Mouse (Mus musculus): Measurements from ENCODE around the gene Gm5142. TPM values are rescaled to one million over a fixed set of nuclear protein-coding genes. Genes with fewer than 3 reads are reported as not detected.

Gm5142 gene
- not detected in 2 replicates for polyA plus RNA-seq (2016; fragmentation: Nextera tagmentation; extraction: Ambion mirVana)

- Histone ChIP-seq H3K4me3 (replicated peaks) (no peak within 1 kb of the TSS), H3K27me3 (no peaks in the 10 kb centered on the region), H3K9me3 (no peaks in the 10 kb centered on the region), H3K4me2 (no peak within 1 kb of the TSS), H3K36me3 (no peaks in the 10 kb centered on the region), H3K27ac (no peak within 1 kb of the TSS), H3K9ac (replicated peaks) (no peak within 1 kb of the TSS), H3K4me1 (replicated peaks) (no peaks in the 10 kb centered on the region)
- ATAC-seq (ENCODE audit: insufficient number of reproducible peaks, insufficient read depth, low FRiP score, low TSS enrichment, low read depth), result no peak
- 94% methylated on average over 3 of the region's 3 CpGs for WGBS
These were observed at the start of gene Gm5142 for GRCm38 (mm10) chr14:59178649-59179048. Gene Gm5142 (minus strand): TSS chr14:59178749.

- Histone ChIP-seq H3K9ac (replicated peaks) (no peak overlapping the region), H3K4me1 (replicated peaks) (no peaks in the 10 kb centered on the region), H3K4me2 (no peak overlapping the region), H3K36me3 (peaks cover 96% of the 10 kb centered on the region), H3K27me3 (no peaks in the 10 kb centered on the region), H3K9me3 (no peaks in the 10 kb centered on the region), H3K27ac (no peak overlapping the region), H3K4me3 (replicated peaks) (no peak overlapping the region)
- 97% methylated on average over 11 of the region's 11 CpGs for WGBS
- no peak for ATAC-seq (ENCODE audit: insufficient number of reproducible peaks, insufficient read depth, low FRiP score, low TSS enrichment, low read depth)
These were observed 47.7 kb upstream of the Gm5142 start for GRCm38 (mm10) chr14:59226240-59226639.

DNA sequence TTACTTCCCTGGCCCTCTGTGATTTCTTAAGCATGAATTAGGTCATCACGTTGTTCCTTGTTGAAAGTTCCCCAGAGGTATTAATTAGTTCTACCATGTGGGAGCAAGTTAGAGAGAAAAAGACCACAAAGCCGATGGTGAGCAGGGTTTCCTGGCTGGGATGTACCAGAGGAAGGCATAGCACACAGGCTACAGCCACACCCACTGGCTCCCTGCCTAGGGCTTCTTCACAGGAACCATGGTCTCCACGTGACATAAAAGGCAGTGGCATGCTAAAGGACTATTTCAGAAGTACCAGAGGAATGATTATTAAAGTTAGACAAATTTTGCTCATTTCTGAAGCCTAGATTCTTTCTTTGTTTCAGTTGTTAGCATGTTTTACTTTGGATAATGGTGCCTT lies 40.7 kb upstream of the Gm5142 start:
- H3K27me3 ChIP-seq, result no peaks in the 10 kb centered on the region
- peaks cover 91% of the 10 kb centered on the region for H3K36me3 ChIP-seq
- no peak overlapping the region for H3K9ac ChIP-seq (replicated peaks)
- ATAC-seq (ENCODE audit: insufficient number of reproducible peaks, insufficient read depth, low FRiP score, low TSS enrichment, low read depth), result no peak
- H3K4me3 ChIP-seq (replicated peaks), result no peak overlapping the region
- H3K4me2 ChIP-seq, result no peak overlapping the region
- H3K27ac ChIP-seq, result no peak overlapping the region
- WGBS, result 81% methylated on average over 3 of the region's 3 CpGs
- no peaks in the 10 kb centered on the region for H3K9me3 ChIP-seq
- no peaks in the 10 kb centered on the region for H3K4me1 ChIP-seq (replicated peaks)

- H3K27ac ChIP-seq, result no peak overlapping the region
- H3K36me3 ChIP-seq, result peaks cover 49% of the 10 kb centered on the region
- H3K4me1 ChIP-seq (replicated peaks), result peaks cover 31% of the 10 kb centered on the region
- no peak overlapping the region for H3K4me3 ChIP-seq (replicated peaks)
- WGBS, result 91% methylated on average over 2 of the region's 2 CpGs
- no peak for ATAC-seq (ENCODE audit: insufficient number of reproducible peaks, insufficient read depth, low FRiP score, low TSS enrichment, low read depth)
- H3K9me3 ChIP-seq, result no peaks in the 10 kb centered on the region
- no peak overlapping the region for H3K4me2 ChIP-seq
- no peaks in the 10 kb centered on the region for H3K27me3 ChIP-seq
- H3K9ac ChIP-seq (replicated peaks), result no peak overlapping the region
These were observed 31.3 kb upstream of the Gm5142 start for GRCm38 (mm10) chr14:59209816-59210215.

- H3K27me3 ChIP-seq, result no peaks in the 10 kb centered on the region
- H3K4me2 ChIP-seq, result no peak overlapping the region
- no peak overlapping the region for H3K9ac ChIP-seq (replicated peaks)
- no peak overlapping the region for H3K27ac ChIP-seq
- H3K36me3 ChIP-seq, result peaks cover 41% of the 10 kb centered on the region
- peaks cover 39% of the 10 kb centered on the region for H3K4me1 ChIP-seq (replicated peaks)
- WGBS, result 92% methylated on average over 7 of the region's 7 CpGs
- no peaks in the 10 kb centered on the region for H3K9me3 ChIP-seq
- H3K4me3 ChIP-seq (replicated peaks), result no peak overlapping the region
- no peak for ATAC-seq (ENCODE audit: insufficient number of reproducible peaks, insufficient read depth, low FRiP score, low TSS enrichment, low read depth)
These were observed 30.5 kb upstream of the Gm5142 start for GRCm38 (mm10) chr14:59209003-59209402.

- Histone ChIP-seq H3K4me2 (no peak overlapping the region), H3K4me1 (replicated peaks) (peaks cover 53% of the 10 kb centered on the region), H3K9me3 (no peaks in the 10 kb centered on the region), H3K4me3 (replicated peaks) (no peak overlapping the region), H3K9ac (replicated peaks) (no peak overlapping the region), H3K27ac (no peak overlapping the region), H3K36me3 (peaks cover 17% of the 10 kb centered on the region), H3K27me3 (no peaks in the 10 kb centered on the region)
- WGBS, result 68% methylated on average over 10 of the region's 10 CpGs
- no peak for ATAC-seq (ENCODE audit: insufficient number of reproducible peaks, insufficient read depth, low FRiP score, low TSS enrichment, low read depth)
These were observed 27.5 kb upstream of the Gm5142 start for GRCm38 (mm10) chr14:59205976-59206583.

- no peaks in the 10 kb centered on the region for H3K27me3 ChIP-seq
- H3K36me3 ChIP-seq, result peaks cover 11% of the 10 kb centered on the region
- H3K9me3 ChIP-seq, result no peaks in the 10 kb centered on the region
- peaks cover 53% of the 10 kb centered on the region for H3K4me1 ChIP-seq (replicated peaks)
- H3K9ac ChIP-seq (replicated peaks), result no peak overlapping the region
- H3K4me3 ChIP-seq (replicated peaks), result no peak overlapping the region
- ATAC-seq (ENCODE audit: insufficient number of reproducible peaks, insufficient read depth, low FRiP score, low TSS enrichment, low read depth), result no peak
- peak overlapping the region; percentile 56; the same call in 1 of the 2 replicates for H3K27ac ChIP-seq
- H3K4me2 ChIP-seq, result peak overlapping the region; percentile 31; the same call in 1 of the 2 replicates
- WGBS, result 35% methylated on average over 7 of the region's 7 CpGs
These were observed 26.9 kb upstream of the Gm5142 start for GRCm38 (mm10) chr14:59205461-59205860.

GRCm38 (mm10) chr14:59201604-59202215 lies 23.2 kb upstream of the Gm5142 start:
- peak overlapping the region; percentile 71 for H3K4me2 ChIP-seq
- peak overlapping the region; percentile 82 for H3K4me3 ChIP-seq (replicated peaks)
- H3K4me1 ChIP-seq (replicated peaks), result peaks cover 39% of the 10 kb centered on the region
- under 1% methylated on average over 21 of the region's 21 CpGs for WGBS
- no peaks in the 10 kb centered on the region for H3K36me3 ChIP-seq
- H3K9me3 ChIP-seq, result no peaks in the 10 kb centered on the region
- H3K9ac ChIP-seq (replicated peaks), result peak overlapping the region; percentile 96
- H3K27me3 ChIP-seq, result no peaks in the 10 kb centered on the region
- no peak for ATAC-seq (ENCODE audit: insufficient number of reproducible peaks, insufficient read depth, low FRiP score, low TSS enrichment, low read depth)
- H3K27ac ChIP-seq, result peak overlapping the region; percentile 98

GRCm38 (mm10) chr14:59200711-59201603 lies 22.4 kb upstream of the Gm5142 start, which contains the start of gene Rcbtb1:
Gene Rcbtb1 (plus strand): TSS chr14:59201209.
- Histone ChIP-seq H3K9ac (replicated peaks) (peak within 1 kb of the TSS; percentile 96), H3K27me3 (no peaks in the 10 kb centered on the region), H3K36me3 (no peaks in the 10 kb centered on the region), H3K4me2 (peak within 1 kb of the TSS; percentile 71), H3K27ac (peak within 1 kb of the TSS; percentile 98), H3K4me3 (replicated peaks) (peak within 1 kb of the TSS; percentile 82), H3K9me3 (no peaks in the 10 kb centered on the region), H3K4me1 (replicated peaks) (peaks cover 32% of the 10 kb centered on the region)
- WGBS, result under 1% methylated on average over 93 of the region's 96 CpGs
- peak; percentile 96 for ATAC-seq (ENCODE audit: insufficient number of reproducible peaks, insufficient read depth, low FRiP score, low TSS enrichment, low read depth)

- 91% methylated on average over 2 of the region's 2 CpGs for WGBS
- Histone ChIP-seq H3K36me3 (no peaks in the 10 kb centered on the region), H3K9me3 (no peaks in the 10 kb centered on the region), H3K4me3 (replicated peaks) (no peak overlapping the region), H3K9ac (replicated peaks) (no peak overlapping the region), H3K4me1 (replicated peaks) (no peaks in the 10 kb centered on the region), H3K27ac (no peak overlapping the region), H3K27me3 (no peaks in the 10 kb centered on the region), H3K4me2 (no peak overlapping the region)
- ATAC-seq (ENCODE audit: insufficient number of reproducible peaks, insufficient read depth, low FRiP score, low TSS enrichment, low read depth), result no peak
These were observed 7.6 kb upstream of the Gm5142 start for GRCm38 (mm10) chr14:59186121-59186520.

DNA sequence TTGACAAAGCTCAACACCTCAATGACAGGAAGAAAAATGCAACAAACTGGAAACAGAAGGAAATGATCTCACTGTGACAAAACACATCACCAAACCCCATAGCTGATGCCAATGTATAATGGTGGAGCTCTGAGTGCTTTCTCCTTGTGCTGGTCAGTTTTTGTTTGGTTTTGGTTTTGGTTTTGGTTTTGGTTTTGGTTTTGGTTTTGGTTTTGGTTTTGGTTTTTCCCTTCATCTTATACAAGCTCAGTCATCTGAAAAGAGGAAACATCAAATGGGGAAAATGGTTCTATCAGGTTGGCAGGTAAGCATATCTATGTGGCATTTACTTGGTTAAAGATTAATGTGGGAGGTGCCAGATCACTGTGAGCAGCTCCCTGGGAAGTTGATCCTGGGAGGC lies 7.0 kb upstream of the Gm5142 start:
- no peak for ATAC-seq (ENCODE audit: insufficient number of reproducible peaks, insufficient read depth, low FRiP score, low TSS enrichment, low read depth)
- no peaks in the 10 kb centered on the region for H3K4me1 ChIP-seq (replicated peaks)
- no peaks in the 10 kb centered on the region for H3K27me3 ChIP-seq
- H3K9ac ChIP-seq (replicated peaks), result no peak overlapping the region
- no peak overlapping the region for H3K4me2 ChIP-seq
- H3K4me3 ChIP-seq (replicated peaks), result no peak overlapping the region
- no peaks in the 10 kb centered on the region for H3K9me3 ChIP-seq
- no peaks in the 10 kb centered on the region for H3K36me3 ChIP-seq
- no peak overlapping the region for H3K27ac ChIP-seq
